Mouse (Mus musculus): Measurements from ENCODE around the gene Bsg.

- TF ChIP-seq POLR2A (IDR thresholded peaks at IDR 0.05; ENCODE audit: borderline replicate concordance, low read depth, low read length) (no peak), CTCF (IDR thresholded peaks at IDR 0.05; ENCODE audit: low read depth, low read length) (no peak)
Measured at GRCm38 (mm10) chr10:79661861-79662260, 42.4 kb upstream of the Bsg start.

All from bone marrow macrophage, adult 2 months (primary cell).